Mouse (Mus musculus) layer of hippocampus, adult 2 months (tissue): Measurements from ENCODE around the gene Fam234a. TPM values are rescaled to one million over a fixed set of nuclear protein-coding genes. Genes with fewer than 3 reads are reported as not detected.
"Not testable (repeated sequence)": the region's sequence is repeated elsewhere in the genome, so short reads cannot be mapped to it uniquely, and the experiment has no call there.

Source experiments
- DNase-seq, 2 experiments: peaks; one replicate each; pipeline ENCODE4 v3.0.0; 2022; ENCODE audit warnings: low spot score in 2 of 2
- H3K27ac ChIP-seq: fragments of 200-600 bp; 2 replicates; pipeline ENCODE4 v1.8.1; 2022
- H3K4me3 ChIP-seq: fragments of 200-600 bp; 2 replicates; pipeline ENCODE4 v1.8.1; 2022; ENCODE audit warnings: mild to moderate bottlenecking
- CTCF ChIP-seq: fragments of 200-600 bp; conservative IDR thresholded peaks from 2 replicates; pipeline ENCODE4 v1.8.1; 2022; ENCODE audit warnings: antibody characterized with exemption, mild to moderate bottlenecking, moderate library complexity
- long read RNA-seq, 2 experiments: library from polyadenylated mRNA; stranded (forward); transcript quantifications; one replicate each; pipeline ENCODE4 v2.0.0; 2021; ENCODE audit warnings: borderline mapping rate in 2 of 2
- total RNA-seq, 2 experiments: library from RNA; stranded (reverse); gene quantifications; 2 replicates each; pipeline ENCODE4 v1.2.3; 2021

Gene Fam234a
- total RNA-seq, result 10 to 100 TPM; 18.8 to 21.0 TPM
- long read RNA-seq, experiment 1, transcript Fam234a-202 (12 exons, 2,629 nt), result major isoform, 5 of 22 reads
- long read RNA-seq, experiment 1, transcript Fam234a-201 (13 exons, 3,714 nt), result major isoform, 5 of 22 reads
- long read RNA-seq, experiment 1, transcript Fam234a-209 (13 exons, 2,833 nt), result major isoform, 5 of 22 reads
- long read RNA-seq, experiment 1, partial matches to known transcripts, result 3 of 22 reads
- long read RNA-seq, experiment 1, other reads (novel, unspliced or antisense), result 2 of 22 reads
- long read RNA-seq, experiment 2, transcript Fam234a-201 (13 exons, 3,714 nt), result minor isoform, 6 of 24 reads
- long read RNA-seq, experiment 2, transcript Fam234a-202 (12 exons, 2,629 nt), result major isoform, 7 of 24 reads
- long read RNA-seq, experiment 2, partial matches to known transcripts, result 5 of 24 reads
- long read RNA-seq, experiment 2, other reads (novel, unspliced or antisense), result 3 of 24 reads

DNA sequence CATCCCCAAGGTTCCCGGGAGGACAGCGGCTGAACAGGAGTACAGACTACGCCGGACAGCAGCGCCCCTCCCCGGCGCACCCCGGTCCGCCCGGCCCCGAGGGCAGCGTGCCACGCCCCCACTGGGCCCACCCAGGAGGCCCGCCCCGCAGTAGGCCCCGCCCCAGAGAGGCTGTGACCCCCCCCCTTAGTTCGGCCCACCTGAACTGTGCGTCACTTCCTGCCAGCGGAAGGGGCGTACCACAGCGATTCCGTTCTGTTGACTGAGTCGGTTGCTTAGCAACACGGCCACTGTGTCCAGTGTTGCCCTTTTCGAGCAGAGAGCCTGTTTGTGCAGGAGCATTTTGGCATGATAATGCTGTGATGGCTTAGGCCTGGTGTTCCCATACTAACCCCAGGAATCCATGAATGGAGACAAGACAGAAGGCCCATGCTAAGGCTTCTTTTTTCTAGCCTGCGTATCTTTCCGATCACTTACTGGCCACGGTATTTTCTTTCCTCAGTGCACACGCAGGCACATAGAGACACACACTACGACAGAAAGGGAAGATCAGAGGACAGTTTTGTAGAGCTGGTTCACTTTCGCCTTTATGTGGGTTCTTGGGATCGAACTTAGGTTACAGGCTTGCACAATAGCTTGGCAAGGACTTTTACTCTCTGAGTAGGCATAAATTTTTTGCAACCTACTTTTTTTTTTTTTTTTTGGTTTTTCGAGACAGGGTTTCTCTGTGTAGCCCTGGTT lies at the start of gene Fam234a:
TSS of gene Fam234a (minus strand) at position 142 of the 741 bp plus-strand sequence.
- Histone ChIP-seq H3K27ac (peak within 1 kb of the TSS; percentile 95), H3K4me3 (peak within 1 kb of the TSS; percentile 89)
- DNase-seq, result peak; percentile 90 to 93
- TF ChIP-seq CTCF, result 0 out of 2 replicates have a peak, but pooled peaks have one; percentile 29

DNA sequence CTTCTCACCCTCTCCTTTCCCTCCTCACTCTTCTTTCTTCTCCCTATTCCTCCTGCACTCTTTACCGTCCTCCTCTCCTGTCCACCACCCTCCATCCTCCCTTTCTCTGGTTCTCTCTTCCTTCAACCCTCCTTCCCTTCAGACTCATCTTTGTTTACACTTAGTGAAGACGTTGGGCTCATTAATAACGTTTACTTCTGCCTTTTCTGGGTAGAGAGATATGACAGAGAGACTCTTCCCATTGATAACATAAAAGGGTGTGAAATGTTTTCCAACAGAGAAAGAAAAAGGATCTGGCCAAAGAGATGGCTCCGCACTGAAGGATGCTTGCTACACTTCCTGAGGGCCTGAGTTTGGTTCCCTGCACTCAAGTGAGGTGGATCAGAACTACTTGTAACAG lies 45.4 kb upstream of the Fam234a start:
- Histone ChIP-seq H3K27ac (no peak overlapping the region), H3K4me3 (no peak overlapping the region)
- DNase-seq, result no peak
- TF ChIP-seq CTCF, result no peak

GRCm38 (mm10) chr17:26286199-26286955 lies 42.3 kb upstream of the Fam234a start:
- DNase-seq, result no peak
- H3K27ac ChIP-seq, result no peak overlapping the region
- no peak for TF ChIP-seq CTCF
- no peak overlapping the region for H3K4me3 ChIP-seq

- TF ChIP-seq CTCF, result peak; percentile 81
- Histone ChIP-seq H3K27ac (no peak overlapping the region), H3K4me3 (no peak overlapping the region)
- DNase-seq, result peak in 1 of 2 experiments; percentile 24
Observed at GRCm38 (mm10) chr17:26276711-26277110, 32.7 kb upstream of the Fam234a start.

- no peak for TF ChIP-seq CTCF
- DNase-seq, result no peak
- H3K27ac ChIP-seq, result no peak overlapping the region
- H3K4me3 ChIP-seq, result no peak overlapping the region
Observed at GRCm38 (mm10) chr17:26275933-26276332, 31.9 kb upstream of the Fam234a start.

DNA sequence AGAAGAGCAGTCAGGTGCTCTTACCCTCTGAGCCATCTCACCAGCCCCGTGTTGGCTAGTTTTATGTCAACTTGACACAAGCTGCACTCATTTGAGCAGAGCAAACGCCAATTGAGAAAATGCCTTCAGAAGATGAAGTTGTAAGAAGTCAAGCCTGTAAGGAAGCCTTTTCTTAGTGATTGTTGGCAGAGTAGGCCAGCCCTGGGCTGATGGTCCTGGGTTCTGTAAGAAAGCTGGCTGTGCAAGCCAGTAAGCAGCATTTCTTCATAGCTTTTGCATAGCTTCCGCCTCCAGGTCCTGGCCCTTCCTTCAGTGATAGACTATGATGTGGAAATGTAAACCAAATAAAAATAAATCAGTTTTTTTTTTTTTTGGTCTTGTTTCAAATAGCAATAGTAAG lies 28.5 kb upstream of the Fam234a start:
- Histone ChIP-seq H3K4me3 (no peak overlapping the region), H3K27ac (no peak overlapping the region)
- DNase-seq, result no peak
- no peak for TF ChIP-seq CTCF

GRCm38 (mm10) chr17:26269577-26269976 lies 25.5 kb upstream of the Fam234a start:
- H3K27ac ChIP-seq, DNase-seq, H3K4me3 ChIP-seq: not testable (repeated sequence)

DNA sequence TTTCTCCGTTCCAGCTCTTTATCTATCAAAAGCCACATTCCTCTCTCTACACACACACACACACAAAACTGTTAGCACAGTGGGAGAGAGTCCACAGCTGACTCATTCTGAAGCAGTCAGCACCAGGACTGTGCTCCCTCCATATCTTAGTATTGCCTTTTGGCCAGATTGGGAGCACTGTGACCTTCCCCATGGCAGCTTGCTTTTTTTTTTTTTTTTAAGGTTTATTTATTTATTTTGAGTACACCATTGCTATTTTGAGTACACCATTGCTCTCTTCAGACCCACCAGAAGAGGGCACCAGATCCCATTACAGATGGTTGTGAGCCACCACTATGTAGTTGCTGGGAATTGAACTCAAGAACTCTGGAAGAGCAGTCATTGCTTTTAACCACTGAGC lies 24.8 kb upstream of the Fam234a start:
- no peak for DNase-seq
- peak; percentile 68 for TF ChIP-seq CTCF
- H3K4me3 ChIP-seq, result no peak overlapping the region
- H3K27ac ChIP-seq, result no peak overlapping the region

- DNase-seq, result no peak
- no peak for TF ChIP-seq CTCF
- Histone ChIP-seq H3K27ac (no peak overlapping the region), H3K4me3 (no peak overlapping the region)
Observed at GRCm38 (mm10) chr17:26262384-26262783, 18.3 kb upstream of the Fam234a start.

GRCm38 (mm10) chr17:26261826-26262225 lies 17.8 kb upstream of the Fam234a start:
- H3K4me3 ChIP-seq, result no peak overlapping the region
- DNase-seq, result no peak
- TF ChIP-seq CTCF, result peak; percentile 27; the same call in 1 of the 2 replicates
- H3K27ac ChIP-seq, result no peak overlapping the region

DNA sequence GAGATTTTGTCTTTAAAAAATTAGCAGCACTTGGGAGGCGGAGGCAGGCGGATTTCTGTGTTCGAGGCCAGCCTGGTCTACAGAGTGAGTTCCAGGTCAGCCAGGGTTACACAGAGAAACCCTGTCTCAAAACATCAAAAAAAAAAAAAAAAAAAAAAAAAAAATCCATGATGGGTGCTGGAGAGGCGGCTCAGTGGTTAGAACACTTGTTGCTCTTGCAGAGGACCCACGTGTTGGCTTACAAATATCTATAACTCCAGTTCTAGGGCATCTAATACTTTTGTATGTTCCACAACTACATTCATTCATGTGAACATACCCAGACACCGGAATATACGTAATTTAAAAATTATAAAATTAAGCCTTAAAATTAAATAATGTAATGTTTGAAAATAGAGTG lies 11.3 kb upstream of the Fam234a start:
- Histone ChIP-seq H3K27ac (no peak overlapping the region), H3K4me3 (no peak overlapping the region)
- TF ChIP-seq CTCF, result no peak
- DNase-seq, result no peak

DNA sequence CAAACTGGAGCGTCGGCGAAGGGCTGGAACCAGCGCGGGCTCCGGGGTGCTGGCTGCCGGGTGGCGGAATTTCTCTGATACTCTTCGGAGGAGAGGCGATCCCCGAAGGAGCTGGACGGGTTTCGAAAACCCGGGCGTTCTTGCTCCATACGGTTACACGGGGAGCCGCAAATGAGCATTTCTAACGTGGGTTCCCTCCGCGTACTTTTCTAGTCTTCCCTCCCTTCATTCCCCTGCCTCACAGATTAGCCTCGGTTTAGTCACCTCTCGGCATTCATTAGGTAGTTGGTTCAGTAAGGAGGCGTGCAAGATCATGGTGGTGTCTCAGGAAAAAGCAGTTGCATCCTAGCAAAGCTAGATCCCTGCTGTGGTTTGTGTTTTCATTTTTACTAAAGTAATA lies 9.4 kb upstream of the Fam234a start:
- no peak for TF ChIP-seq CTCF
- peak overlapping the region; percentile 66 for H3K4me3 ChIP-seq
- H3K27ac ChIP-seq, result peak overlapping the region; percentile 98
- DNase-seq, result no peak
